Mouse (Mus musculus): ENCODE measurements at regions not wholly inside any gene's neighbourhood (a gene's known extent, or its start where the extent isn't known, plus 50 kb on each side); places are given as distances from the start of the nearest gene placed in this dataset.

- no peak for DNase-seq (ENCODE audit: low spot score in 2 of 2)
Observed at GRCm38 (mm10) chr17:45341573-45341972, 92.0 kb downstream of the Cdc5l start.

DNA sequence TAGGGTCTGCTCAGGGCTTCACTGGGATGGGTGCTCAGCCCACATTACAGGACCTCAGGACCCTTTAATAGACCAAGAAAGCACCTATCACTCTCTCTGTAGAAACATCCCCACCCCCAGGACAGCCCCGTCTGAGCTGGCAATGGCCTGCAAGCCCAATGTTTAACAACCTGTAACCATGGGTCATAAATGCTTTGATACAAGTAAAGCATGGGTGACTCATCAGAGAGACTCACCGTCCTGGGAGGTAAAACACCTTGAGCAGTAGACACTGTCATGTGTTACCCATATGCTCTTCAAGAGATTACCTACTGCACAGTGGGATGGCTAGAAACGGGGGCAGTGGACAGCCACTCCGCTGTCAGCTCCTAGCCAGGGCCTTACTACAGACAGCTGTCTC lies 92.7 kb downstream of the Cdc5l start:
- no peak for DNase-seq (ENCODE audit: low spot score in 2 of 2)

GRCm38 (mm10) chr17:45339226-45339625 lies 94.3 kb downstream of the Cdc5l start:
- no peak for DNase-seq (ENCODE audit: low spot score in 2 of 2)

DNA sequence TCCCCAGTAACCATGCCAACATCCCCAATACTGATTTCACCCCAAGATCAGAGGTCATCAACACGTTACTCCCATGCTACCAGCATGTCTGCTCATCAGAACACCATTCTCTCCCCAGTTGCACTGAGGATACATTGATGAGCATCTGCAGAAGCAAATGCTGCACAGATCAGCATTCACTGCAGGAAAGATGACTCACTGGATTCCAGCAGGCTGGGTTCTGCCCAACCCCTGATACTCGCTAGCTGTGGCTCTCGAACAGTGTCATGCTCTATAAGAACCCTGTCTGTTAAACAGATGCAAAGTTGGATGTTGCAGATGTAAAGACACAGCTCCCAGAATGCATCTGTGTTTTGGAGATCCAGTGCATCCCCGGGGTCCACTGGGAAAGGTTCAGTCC lies 95.5 kb downstream of the Cdc5l start:
- DNase-seq (ENCODE audit: low spot score in 2 of 2), result no peak

DNA sequence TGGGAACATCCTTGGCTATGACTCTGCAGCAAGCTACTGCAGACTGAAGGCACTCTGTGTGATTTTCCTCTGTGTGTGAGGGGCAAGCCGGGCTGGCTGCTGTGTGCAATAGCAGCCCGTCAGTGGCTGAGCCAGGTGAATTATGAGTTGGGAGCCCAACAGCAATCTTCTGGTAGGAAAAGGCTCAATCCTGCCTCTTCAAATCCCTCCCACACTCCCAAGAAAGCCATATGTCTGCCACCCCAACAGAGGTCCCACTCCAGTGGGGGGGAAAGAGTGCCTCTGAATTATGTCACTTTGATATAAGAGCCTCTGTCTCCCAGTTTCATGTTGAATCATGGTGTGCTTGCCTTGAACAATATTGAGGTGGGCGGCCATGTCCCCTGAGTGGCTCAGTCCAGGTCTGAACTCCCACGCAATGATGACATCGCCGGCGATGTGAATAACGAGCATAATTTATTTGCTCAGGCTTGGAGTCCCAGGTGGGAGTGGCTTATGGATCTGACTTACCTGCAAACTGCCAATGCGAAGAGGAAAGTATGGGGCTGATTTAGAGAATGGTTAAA lies 97.9 kb downstream of the Cdc5l start:
- DNase-seq (ENCODE audit: low spot score in 2 of 2), result no peak

- DNase-seq (ENCODE audit: low spot score in 2 of 2), result no peak
Observed at GRCm38 (mm10) chr17:45334732-45335381, 98.7 kb downstream of the Cdc5l start.

- DNase-seq (ENCODE audit: low spot score in 2 of 2), result no peak
Observed at GRCm38 (mm10) chr17:45332321-45332720, 101.2 kb downstream of the Cdc5l start.

DNA sequence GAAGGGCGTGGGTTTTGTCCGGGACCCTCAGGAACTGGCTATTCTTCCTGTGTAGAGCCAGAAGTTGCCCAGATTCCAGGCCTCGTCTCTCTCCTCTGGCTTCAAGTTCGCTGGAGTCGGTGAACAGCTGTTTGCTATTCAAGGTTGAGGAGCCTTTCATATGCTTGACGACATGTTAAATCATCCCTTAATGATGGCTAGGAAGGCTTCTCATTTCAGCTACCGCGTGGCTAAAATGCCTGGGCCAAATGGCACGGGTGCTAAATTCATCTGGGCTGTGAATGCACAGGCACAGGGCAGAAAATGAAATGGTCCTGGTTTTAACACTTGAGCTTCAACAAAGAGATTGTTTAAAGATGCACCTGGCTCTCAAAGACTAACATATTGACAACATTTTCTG lies 104.3 kb downstream of the Cdc5l start:
- no peak for DNase-seq (ENCODE audit: low spot score in 2 of 2)

DNA sequence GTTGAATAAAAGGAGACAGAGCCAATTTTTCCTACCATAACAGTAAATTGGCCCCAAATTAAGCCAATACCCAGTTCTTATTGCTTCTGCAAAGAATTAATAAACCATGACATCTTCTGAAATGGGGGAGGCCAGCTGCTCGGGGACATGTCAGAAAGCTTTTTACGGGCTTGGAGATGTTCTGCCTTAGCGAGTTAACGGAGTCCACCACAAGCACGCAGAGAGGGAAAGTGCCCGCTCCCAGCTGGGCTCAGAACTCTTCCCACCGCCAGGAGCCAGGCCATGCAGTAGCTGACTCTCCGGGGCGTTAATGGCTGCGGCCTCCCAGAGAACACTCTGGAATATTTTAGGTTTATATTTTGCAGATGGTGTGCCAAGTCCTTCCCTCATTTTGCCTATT lies 106.8 kb downstream of the Cdc5l start:
- DNase-seq (ENCODE audit: low spot score in 2 of 2), result no peak

- no peak for DNase-seq (ENCODE audit: low spot score in 2 of 2)
Observed at GRCm38 (mm10) chr17:45326173-45326572, 107.4 kb downstream of the Cdc5l start.

DNA sequence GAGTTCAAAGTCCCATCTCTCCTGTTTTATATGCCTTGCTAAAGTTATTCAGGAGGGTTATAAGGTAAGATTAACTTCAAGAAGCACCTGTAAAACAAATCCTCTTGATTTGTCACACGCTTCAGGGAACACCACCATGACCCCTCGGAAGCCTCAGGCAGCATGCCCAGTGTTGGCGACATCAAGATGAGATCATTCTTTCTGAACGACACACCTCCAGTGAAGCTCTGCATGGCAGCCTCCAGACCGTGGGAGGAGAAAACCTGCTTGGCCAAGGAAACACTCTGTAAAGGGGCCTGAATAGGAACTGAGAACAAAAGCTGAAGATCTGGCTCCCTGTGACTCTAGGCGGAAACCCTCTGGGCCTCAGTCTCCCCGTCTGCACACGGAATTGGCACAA lies 110.7 kb downstream of the Cdc5l start:
- no peak for DNase-seq (ENCODE audit: low spot score in 2 of 2)

GRCm38 (mm10) chr17:45320074-45320473 lies 113.5 kb downstream of the Cdc5l start:
- DNase-seq (ENCODE audit: low spot score in 2 of 2), result no peak

DNA sequence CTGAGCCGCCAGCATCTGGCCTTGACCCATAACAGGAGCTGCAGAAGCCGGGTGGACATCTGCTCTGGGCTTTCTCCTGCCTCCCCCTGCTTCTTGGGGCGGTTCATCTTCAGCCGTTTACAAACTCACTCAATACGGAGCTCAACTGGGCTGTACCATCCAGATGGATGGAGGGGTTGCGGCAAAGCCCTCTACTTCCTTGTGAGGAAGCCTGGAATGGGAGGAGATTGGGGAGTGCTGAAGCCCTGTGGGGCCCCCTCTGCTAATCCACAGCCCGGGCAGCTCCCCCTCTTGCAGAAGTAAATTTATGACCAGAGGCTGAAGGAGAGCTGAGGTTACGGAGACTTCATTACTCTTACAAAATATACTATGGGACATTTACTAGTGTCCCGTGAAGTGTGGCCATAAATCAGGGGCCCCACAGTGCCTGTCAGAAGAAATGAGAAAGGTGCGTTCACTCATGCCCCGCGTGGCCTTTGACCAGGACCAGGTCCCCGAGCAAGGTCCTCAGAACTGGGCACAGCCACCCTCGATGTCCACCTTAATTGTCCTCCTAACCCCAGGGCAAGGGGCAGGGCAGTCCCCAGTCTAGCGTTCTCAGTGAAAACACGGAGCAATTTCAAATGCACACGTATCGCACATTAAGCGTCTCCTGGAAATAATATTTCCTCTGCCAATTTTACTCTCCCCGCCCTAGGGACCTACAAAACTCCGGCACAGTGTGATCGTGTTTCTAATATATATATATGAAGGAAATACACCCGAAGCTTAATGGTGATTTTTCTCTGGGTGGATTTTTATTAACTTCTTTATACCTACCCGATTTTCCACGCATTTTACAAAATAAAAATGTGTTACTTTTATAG lies 115.1 kb downstream of the Cdc5l start:
- DNase-seq (ENCODE audit: low spot score in 2 of 2), result no peak

DNA sequence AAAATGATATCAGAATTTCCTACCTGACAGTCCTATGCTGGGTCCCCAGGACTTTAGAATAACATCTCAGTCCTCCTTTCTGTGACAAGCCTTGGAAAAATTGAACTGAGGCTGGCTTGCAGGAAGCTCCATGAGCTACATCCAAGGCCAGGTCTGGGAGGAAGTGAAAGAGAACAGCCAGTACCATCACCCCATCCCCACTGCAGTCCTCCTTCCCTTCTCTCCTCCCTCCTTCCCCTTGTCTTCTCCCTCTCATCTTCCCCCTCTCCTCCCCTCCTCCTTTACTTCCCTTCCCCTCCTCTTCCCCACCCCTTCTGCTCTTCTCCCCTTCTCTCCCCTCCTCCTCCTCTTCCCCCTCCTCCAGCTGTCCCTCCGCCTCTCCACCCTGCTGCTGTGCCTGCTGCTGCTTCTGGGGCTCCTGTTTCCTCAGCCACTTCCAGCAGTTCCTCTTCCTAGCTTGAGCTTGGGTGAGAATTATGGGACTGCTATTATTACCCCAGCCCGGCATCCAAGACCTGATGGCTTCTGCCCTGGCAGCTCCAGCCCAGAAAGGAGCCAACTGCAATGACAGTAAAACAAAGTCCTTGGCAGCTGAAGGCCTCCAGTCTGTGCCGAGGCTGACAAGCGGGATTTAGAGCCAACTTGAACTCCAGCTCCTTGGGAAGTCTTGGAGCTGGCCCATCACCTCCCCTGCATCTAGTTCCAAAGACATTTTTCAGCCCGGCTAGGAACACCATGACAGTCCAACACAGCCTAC lies 120.8 kb downstream of the Cdc5l start:
- peak; percentile 29 to 47 for DNase-seq (ENCODE audit: low spot score in 2 of 2)

DNA sequence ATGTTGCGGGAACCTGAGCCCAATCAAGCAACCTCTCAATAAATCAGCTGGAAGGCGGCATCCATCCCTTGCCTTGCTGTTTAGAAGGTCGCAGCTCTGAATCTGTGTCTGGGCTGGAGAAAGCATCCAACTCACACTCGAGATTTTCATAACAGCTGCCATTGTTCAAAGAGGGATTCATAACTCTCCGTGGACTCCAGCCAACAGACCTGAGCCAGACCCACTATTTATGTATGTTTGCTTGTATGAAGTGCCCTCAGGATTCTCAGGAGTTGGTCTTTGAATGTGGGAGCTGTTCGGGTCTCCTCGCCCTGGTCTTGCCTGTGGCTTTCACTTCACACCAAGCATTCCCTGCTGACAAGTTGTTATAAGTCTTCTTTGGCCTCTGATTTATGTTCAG lies 127.0 kb downstream of the Cdc5l start:
- no peak for DNase-seq (ENCODE audit: low spot score in 2 of 2)

DNA sequence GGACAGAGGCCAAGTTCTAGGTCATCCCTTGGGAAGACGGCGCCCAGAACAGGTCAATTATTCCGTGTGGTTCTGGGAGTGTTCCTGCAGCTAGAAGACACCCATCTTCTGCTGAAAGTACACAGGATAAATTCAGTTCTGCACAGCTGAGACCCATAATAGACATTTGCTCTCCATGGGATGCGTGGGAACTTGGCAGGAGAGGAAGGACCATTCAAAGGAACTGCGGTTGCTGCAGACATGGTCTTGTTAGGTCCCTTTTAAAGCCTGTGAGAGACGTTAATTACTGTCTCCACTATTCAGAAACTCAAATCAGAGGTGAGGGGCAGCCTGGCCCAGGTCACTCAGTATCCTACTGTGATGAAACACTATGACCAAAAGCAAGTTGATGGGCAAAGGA lies 130.4 kb downstream of the Cdc5l start:
- DNase-seq (ENCODE audit: low spot score in 2 of 2), result no peak

- no peak for DNase-seq (ENCODE audit: low spot score in 2 of 2)
Observed at GRCm38 (mm10) chr17:45298355-45298754, 135.2 kb downstream of the Cdc5l start.

- DNase-seq (ENCODE audit: low spot score in 2 of 2), result no peak
Observed at GRCm38 (mm10) chr17:45297860-45298259, 135.7 kb downstream of the Cdc5l start.

DNA sequence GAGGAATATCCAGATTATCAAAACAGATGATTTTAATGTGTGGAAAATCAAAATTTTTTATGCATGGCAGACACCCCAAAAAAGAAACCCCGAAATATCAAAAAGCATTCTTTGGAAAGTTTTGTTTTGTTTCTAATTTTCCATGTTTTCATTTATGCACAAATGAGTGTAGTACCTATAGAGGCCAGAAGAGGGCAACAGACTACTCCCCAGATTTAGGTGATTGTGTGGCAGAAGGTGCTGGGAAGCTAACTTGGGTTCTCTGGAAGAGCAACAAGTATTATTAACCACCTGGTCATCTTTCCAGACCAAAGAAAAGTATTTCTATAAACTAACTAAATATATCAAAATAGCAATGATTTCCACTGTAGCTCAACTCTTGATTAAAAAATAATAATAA lies 137.2 kb downstream of the Cdc5l start:
- no peak for DNase-seq (ENCODE audit: low spot score in 2 of 2)

DNA sequence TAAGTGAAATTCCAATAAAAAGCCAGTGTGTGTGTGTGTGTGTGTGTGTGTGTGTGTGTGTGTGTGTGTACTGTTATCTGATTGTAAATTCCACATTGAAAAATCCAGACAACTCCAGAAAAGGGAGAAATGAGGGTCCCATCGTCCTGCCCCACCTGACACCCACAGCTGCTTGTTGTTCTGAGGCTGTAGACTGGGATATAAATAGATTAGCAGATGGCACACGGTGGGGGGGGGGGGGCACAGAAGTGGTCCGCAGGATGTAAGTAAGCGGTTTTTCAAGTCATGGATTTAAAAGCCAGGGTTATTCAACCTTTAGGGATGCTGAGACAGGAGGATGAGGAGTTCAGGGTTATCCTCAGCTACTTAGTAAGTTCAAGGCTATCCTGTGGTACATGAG lies 138.7 kb downstream of the Cdc5l start:
- no peak for DNase-seq (ENCODE audit: low spot score in 2 of 2)

GRCm38 (mm10) chr17:45294256-45294865 lies 139.2 kb downstream of the Cdc5l start:
- DNase-seq (ENCODE audit: low spot score in 2 of 2), result no peak

- no peak for DNase-seq (ENCODE audit: low spot score in 2 of 2)
Observed at GRCm38 (mm10) chr17:45292883-45293282, 140.7 kb downstream of the Cdc5l start.

All from frontal cortex, postnatal 10 days (tissue).